Mouse (Mus musculus) heart, postnatal 10 days (tissue): ENCODE results near the gene Ptprt. TPM values are rescaled to one million over a fixed set of nuclear protein-coding genes. Genes with fewer than 3 reads are reported as not detected.
A peak's percentile ranks its signal among the peaks of the same experiment; 100 is the strongest.

Experiments used
- DNase-seq, 2 experiments: peaks; one replicate each; pipeline ENCODE4 v3.0.0; 2021
- intact Hi-C: fragments of 180-260 bp; cut with DNase I; formaldehyde crosslinking; loops from one replicate; pipeline ENCODE4 v1.15.1; 2025
- total RNA-seq, 2 experiments: library from RNA; stranded (reverse); gene quantifications; 2 replicates each; pipeline ENCODE4 v1.2.3; 2021

Ptprt gene
- under 1 TPM; 0.25 to 0.67 TPM for total RNA-seq

DNA sequence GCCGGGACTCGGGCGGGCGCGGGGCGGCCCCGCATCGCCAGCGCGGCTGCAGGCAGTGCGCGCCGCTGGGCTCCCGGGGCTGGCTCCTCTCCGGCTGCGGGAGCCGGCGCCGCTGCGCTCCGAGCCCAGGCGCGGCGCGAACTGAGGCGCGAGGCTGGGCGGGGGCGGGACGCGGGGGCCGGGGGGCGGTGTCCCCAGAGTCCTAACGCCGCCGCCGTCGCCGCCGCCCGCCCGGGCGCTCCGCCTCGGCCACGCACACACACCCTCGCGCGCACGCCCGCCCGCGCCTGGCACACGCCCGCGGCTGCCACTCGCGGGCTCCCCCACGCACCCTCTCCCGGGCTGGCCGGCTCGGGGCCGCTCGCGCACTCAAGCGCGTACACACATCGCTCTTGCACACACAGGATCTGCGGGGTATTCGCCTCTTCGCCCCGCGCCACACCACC lies at the start of gene Ptprt:
Ptprt (minus strand) TSS at position 207 of the 446 bp plus-strand sequence.
- intact Hi-C loops: no loop called here
- no peak for DNase-seq

- DNase-seq: no peak
- intact Hi-C loops: no loop called here
These were observed 49.5 kb upstream of the Ptprt start for GRCm38 (mm10) chr2:162710443-162710842.

DNA sequence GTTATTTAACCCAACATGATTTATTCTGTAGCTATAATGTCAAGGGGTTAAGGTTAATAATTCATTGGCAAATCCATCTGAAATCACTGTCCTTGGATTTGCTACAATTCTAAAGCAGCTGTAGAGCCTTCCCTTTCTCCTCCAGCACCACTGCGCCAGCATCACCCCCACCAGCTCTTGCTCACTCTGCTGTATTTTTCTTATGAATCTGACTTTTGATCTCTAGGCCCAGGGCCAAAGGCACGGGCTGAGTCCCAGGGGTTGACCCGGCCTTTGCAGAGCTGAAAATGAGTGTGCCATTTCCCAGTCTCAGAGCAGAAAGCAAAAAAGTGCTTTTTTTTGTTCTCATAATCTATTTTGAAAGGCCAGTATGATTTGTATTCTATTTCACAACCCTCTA lies 38.7 kb upstream of the Ptprt start:
- intact Hi-C loops: no loop called here
- DNase-seq: no peak

- intact Hi-C loops: no loop called here
- DNase-seq: no peak
These were observed 38.1 kb upstream of the Ptprt start for GRCm38 (mm10) chr2:162699036-162699435.

GRCm38 (mm10) chr2:162698068-162698467 lies 37.1 kb upstream of the Ptprt start:
- intact Hi-C loops: no loop called here
- DNase-seq: peak in 1 of 2 experiments; percentile 2

- intact Hi-C loops: no loop called here
- no peak for DNase-seq
These were observed 36.2 kb upstream of the Ptprt start for GRCm38 (mm10) chr2:162697151-162697550.

DNA sequence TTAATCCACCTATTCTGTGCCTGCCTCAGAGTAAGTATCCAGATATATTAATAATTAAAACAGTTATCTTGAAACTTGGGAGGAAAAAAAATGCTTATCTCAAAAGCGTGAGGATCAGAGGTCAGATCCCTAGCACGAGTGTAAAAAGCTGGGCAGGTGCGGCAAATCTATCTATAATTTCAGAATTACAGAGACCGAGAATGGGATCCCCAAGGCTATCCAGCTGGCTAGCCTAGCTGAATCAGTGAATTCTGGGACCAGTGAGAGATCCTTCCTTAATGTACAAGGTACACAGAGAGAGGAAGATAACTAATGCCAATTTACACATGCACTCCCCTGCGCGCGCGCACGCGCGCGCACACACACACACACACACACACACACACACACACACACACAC lies 31.2 kb upstream of the Ptprt start:
- no peak for DNase-seq
- intact Hi-C loops: no loop called here

GRCm38 (mm10) chr2:162682674-162683073 lies 21.7 kb upstream of the Ptprt start:
- peak; percentile 19 to 57 for DNase-seq

GRCm38 (mm10) chr2:162662431-162662970 lies 1.6 kb upstream of the Ptprt start:
- no peak for DNase-seq
- intact Hi-C loops: no loop called here

More at GRCm38 (mm10) chr2:162682674-162683073, 21.7 kb upstream of the Ptprt start:
- intact Hi-C loops: loop anchor here (5.0 to 10.0 kb wide), 3 partner anchors 232 to 1210 kb away; no protein-coding TSS in a partner anchor

- no peak for DNase-seq
- intact Hi-C loops: no loop called here
These were observed 786 bp upstream of the Ptprt start for GRCm38 (mm10) chr2:162661733-162662132.

- peak; percentile 4 to 6 for DNase-seq
- intact Hi-C loops: no loop called here
These were observed 561 bp downstream of the Ptprt start for GRCm38 (mm10) chr2:162660231-162660940.

DNA sequence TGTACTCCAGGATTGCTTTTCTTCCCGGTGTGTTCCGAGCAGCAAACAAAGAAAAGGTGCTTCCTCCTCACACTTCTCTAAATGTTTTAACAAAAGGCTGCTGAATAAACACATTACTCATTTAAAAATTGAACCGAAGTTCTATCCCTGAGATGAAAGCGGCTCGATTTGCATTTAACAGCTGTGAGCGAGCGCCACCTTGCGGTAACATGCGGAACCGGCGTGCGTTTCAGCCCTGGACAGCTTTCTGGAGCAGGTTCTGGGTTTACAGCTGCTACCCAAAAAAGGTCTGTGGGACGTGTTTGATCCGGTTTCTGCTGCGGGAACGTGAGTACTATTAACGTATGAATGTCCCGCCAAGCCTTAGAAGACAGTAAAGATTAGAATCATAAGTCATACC lies 1.9 kb downstream of the Ptprt start:
- intact Hi-C loops: loop anchor here (2.0 to 5.0 kb wide), 4 partner anchors 77 to 1444 kb away; no protein-coding TSS in a partner anchor

DNA sequence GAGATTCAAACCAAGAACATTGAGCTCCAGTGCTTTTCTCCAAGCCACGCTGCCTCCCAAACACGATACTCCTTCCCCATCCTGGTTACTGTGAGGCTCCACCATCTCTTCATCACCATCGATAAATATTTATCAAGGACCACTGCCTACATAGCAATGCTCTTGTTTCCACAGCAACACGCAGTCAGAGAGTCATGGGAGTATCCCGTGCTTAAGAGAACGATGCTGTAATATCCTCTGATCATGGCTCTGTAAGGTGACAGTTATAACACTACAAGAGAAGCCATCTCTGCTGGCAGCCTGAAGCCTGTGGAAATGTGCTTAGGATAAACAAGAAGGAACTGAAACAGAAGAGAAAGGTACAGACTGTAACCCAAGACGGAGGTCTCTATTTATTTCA lies 3.4 kb downstream of the Ptprt start:
- intact Hi-C loops: loop anchor here (5.0 kb wide), 1 partner anchor 75 kb away; no protein-coding TSS in a partner anchor
- DNase-seq: no peak

More for the DNA sequence above, 1.9 kb downstream of the Ptprt start:
- DNase-seq: peak; percentile 85 to 89

DNA sequence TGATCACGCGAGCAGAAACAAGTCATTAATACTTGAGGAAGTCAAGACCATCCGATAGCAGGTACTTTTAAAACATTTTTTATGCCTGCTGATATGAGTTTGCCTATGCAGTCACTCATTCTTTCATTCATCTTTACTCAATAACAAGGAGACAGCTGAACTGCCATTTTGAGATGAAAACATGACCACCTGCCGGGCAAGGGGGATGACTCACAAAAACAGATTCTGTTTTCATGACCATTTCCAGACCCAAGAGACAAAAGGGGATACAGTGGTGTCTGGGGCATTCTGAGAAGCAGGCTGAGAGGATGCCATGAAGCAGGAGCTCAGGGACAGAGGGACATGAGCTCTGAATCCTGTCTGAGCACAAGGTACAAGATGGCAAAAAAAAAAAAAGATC lies 6.5 kb downstream of the Ptprt start:
- intact Hi-C loops: no loop called here
- no peak for DNase-seq

- DNase-seq: no peak
- intact Hi-C loops: no loop called here
These were observed 22.3 kb downstream of the Ptprt start for GRCm38 (mm10) chr2:162638676-162639075.

GRCm38 (mm10) chr2:162637537-162637936 lies 23.4 kb downstream of the Ptprt start:
- DNase-seq: no peak
- intact Hi-C loops: no loop called here

GRCm38 (mm10) chr2:162636387-162637009 lies 24.4 kb downstream of the Ptprt start:
- intact Hi-C loops: no loop called here
- no peak for DNase-seq

- intact Hi-C loops: no loop called here
- DNase-seq: no peak
These were observed 26.0 kb downstream of the Ptprt start for GRCm38 (mm10) chr2:162634901-162635300.

GRCm38 (mm10) chr2:162626076-162626475 lies 34.9 kb downstream of the Ptprt start:
- DNase-seq: no peak
- intact Hi-C loops: no loop called here

DNA sequence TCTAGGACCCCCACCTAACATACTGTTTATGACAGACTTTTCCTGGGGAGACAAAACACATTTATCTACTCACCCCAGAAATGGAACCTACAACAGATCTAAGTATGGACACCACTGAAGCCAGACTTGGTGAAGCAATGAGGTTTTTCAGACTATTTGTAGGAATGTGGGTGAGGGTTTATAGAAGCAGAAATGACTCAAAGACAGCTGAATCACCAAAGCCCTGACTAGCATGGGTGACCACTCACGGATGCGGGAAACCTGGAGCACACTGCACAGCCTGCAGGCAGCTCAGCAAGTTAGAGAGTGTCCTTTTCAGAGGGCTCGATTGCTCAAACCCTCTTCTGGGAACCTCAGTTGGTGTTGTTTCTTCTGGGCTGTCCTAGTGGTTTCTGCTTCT lies 36.2 kb downstream of the Ptprt start:
- intact Hi-C loops: no loop called here
- no peak for DNase-seq

DNA sequence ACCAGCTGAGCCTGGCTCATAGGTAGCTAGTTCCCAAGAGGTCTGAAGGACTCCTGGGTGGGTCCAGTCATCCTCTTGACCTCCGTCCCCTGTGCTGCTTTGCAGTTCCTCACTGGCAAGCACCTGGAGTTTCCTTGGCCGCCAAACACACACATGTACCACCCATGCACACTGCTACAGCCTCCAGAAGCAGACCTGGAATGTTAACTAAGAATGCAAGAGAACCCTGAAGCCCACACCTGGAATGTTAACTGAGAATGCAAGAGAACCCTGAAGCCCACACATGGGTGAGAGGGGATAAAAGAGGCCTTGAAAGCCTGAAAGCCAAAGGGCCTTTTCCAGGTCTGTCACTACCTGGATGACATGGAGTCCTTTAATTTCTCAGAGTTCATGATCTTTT lies 46.7 kb downstream of the Ptprt start:
- intact Hi-C loops: no loop called here
- no peak for DNase-seq

DNA sequence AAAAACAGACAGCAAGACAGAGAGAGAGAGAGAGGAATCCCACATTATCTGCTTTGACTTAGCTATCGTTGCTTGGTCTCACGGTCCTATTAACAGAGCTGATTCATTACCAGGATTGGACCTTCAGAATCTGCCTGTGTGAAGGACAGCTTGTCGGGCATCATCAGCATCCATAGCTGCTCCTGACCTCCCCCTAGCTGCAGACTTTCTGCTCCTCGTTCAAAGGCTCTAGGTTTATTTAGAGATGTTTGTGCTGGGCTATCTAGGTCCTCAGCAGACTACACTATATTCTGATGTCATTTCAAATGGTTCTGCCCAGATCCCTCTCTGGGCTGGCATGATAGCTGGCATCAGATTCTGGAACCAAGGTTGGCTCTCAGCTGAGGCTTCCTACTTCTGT lies 47.5 kb downstream of the Ptprt start:
- intact Hi-C loops: no loop called here
- DNase-seq: no peak
